Mouse (Mus musculus) CH12.LX (cell line): ENCODE data around the gene Rps27l.

Experiments used
- CTCF ChIP-seq, 2 experiments: IDR thresholded peaks in 1 of 2; conservative IDR thresholded peaks in 1 of 2; 2 replicates each; pipeline ENCODE4 v1.5.1; 2011 to 2012; ENCODE audit warnings: low read depth in 2 of 2, low read length in 2 of 2, improper control_type of control experiment in 1 of 2, inconsistent platforms in 1 of 2, mild to moderate bottlenecking in 1 of 2, moderate library complexity in 1 of 2
- EP300 ChIP-seq: IDR thresholded peaks from 2 replicates; pipeline ENCODE4 v1.6.1; 2011; ENCODE audit warnings: low read length, improper control_type of control experiment
- GABPA ChIP-seq: IDR thresholded peaks from 2 replicates; pipeline ENCODE4 v1.6.1; 2012; ENCODE audit warnings: low read depth, low read length, improper control_type of control experiment, inconsistent platforms; ENCODE audit not compliant: insufficient replicate concordance
- POLR2A ChIP-seq: IDR thresholded peaks from 2 replicates; pipeline ENCODE4 v1.6.1; 2011; ENCODE audit warnings: low read depth, mild to moderate bottlenecking, improper control_type of control experiment, low read length
- ZNF384 ChIP-seq: IDR thresholded peaks from 2 replicates; pipeline ENCODE4 v1.6.1; 2012; ENCODE audit warnings: low read depth, low read length, improper control_type of control experiment, inconsistent platforms

DNA sequence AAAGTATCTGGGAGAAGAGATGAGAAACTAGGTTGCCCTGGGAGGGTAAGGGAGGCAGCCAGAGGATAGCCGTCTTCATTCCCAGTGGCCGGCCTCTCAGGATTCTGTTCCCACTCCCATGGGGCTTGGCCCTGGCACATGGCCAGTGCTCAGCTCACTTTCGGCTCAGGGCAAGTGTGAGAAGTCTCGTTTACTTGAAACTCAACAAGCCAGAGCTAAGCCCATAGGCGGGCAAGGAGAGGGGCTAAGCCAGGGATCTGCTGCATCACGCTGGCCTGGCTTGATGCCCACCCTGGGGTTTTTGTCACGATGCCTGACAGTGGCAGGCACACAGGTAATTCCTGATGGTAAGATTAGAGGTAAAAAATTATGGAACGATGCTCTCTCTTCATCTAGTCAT, 8.4 kb upstream of the Rps27l start:
- no peak for TF ChIP-seq POLR2A
- TF ChIP-seq EP300, result no peak
- no peak for TF ChIP-seq GABPA
- no peak for TF ChIP-seq ZNF384
- no peak for TF ChIP-seq CTCF (conservative IDR thresholded peaks at IDR 0.05 in 1 of 2, IDR thresholded peaks at IDR 0.05 in 1 of 2; ENCODE audit: low read depth in 2 of 2, low read length in 2 of 2)
